Mouse (Mus musculus) heart, adult 2 months (tissue): ENCODE measurements around the gene AI597479. TPM values are rescaled to one million over a fixed set of nuclear protein-coding genes. Genes with fewer than 3 reads are reported as not detected.
A peak's percentile ranks its signal among the peaks of the same experiment; 100 is the strongest.
"Not testable (repeated sequence)": the region's sequence is repeated elsewhere in the genome, so short reads cannot be mapped to it uniquely, and the experiment has no call there.

Experiments used
- DNase-seq, 2 experiments: peaks; one replicate each; pipeline ENCODE4 v3.0.0; 2021
- H3K27ac ChIP-seq: fragments of 200-600 bp; 2 replicates; pipeline ENCODE4 v1.8.1; 2022
- H3K27me3 ChIP-seq: fragments of 200-500 bp; 2 replicates; pipeline ENCODE4 v1.6.1; 2012; ENCODE audit warnings: mild to moderate bottlenecking, low read length, inconsistent platforms, mixed read lengths; ENCODE audit not compliant: control insufficient read depth, insufficient read depth
- H3K36me3 ChIP-seq: fragments of 200-500 bp; 2 replicates; pipeline ENCODE4 v1.6.1; 2012; ENCODE audit warnings: low read length, inconsistent platforms; ENCODE audit not compliant: control insufficient read depth, insufficient read depth
- H3K4me1 ChIP-seq: fragments of 200-500 bp; 2 replicates; pipeline ENCODE4 v1.6.1; 2011; ENCODE audit warnings: low read length; ENCODE audit not compliant: control insufficient read depth, insufficient read depth
- H3K4me3 ChIP-seq: fragments of 200-600 bp; 2 replicates; pipeline ENCODE4 v1.8.1; 2022
- H3K79me2 ChIP-seq: fragments of 200-500 bp; replicated peaks from 2 replicates; pipeline ENCODE4 v1.6.1; 2012; ENCODE audit warnings: mild to moderate bottlenecking, inconsistent platforms, low read length, moderate library complexity, mixed read lengths; ENCODE audit not compliant: control insufficient read depth, insufficient read depth
- H3K9ac ChIP-seq: fragments of 200-500 bp; 2 replicates; pipeline ENCODE4 v1.6.1; 2012; ENCODE audit warnings: low read depth, mild to moderate bottlenecking, control low read depth, inconsistent platforms, low read length, mixed read lengths
- CTCF ChIP-seq: fragments of 200-600 bp; IDR thresholded peaks from 2 replicates; pipeline ENCODE4 v1.8.1; 2022; ENCODE audit warnings: antibody characterized with exemption, mild to moderate bottlenecking, moderate library complexity
- EP300 ChIP-seq: fragments of 200-500 bp; IDR thresholded peaks from 2 replicates; pipeline ENCODE4 v1.6.1; 2011; ENCODE audit warnings: low read depth, low read length, control low read depth; ENCODE audit not compliant: insufficient read depth
- POLR2A ChIP-seq: fragments of 200-500 bp; IDR thresholded peaks from 2 replicates; pipeline ENCODE4 v1.6.1; 2011; ENCODE audit warnings: mild to moderate bottlenecking, low read depth, low read length, control low read depth; ENCODE audit not compliant: insufficient read depth
- WGBS: fragments of 180-500 bp; shearing (Covaris S2); methylation state at CpG from one replicate; pipeline ENCODE4 v1.1.7; 2018; 5-methylcytosine and 5-hydroxymethylcytosine counted together
- intact Hi-C: fragments of 180-260 bp; cut with DNase I; formaldehyde crosslinking; loops from one replicate; pipeline ENCODE4 v1.15.1; 2025
- polyA plus RNA-seq: library from polyadenylated mRNA; depleted of rRNA; stranded (reverse); fragments of >200 nt; gene quantifications from 2 replicates; pipeline ENCODE4 v1.2.3, GENCODE M21; 2012
- total RNA-seq, 2 experiments: library from RNA; stranded (reverse); gene quantifications; 2 replicates each; pipeline ENCODE4 v1.2.3; 2021

Gene AI597479
- total and polyA plus RNA-seq, 3 experiments = 8.4 to 21.1 (median 20.3) TPM

DNA sequence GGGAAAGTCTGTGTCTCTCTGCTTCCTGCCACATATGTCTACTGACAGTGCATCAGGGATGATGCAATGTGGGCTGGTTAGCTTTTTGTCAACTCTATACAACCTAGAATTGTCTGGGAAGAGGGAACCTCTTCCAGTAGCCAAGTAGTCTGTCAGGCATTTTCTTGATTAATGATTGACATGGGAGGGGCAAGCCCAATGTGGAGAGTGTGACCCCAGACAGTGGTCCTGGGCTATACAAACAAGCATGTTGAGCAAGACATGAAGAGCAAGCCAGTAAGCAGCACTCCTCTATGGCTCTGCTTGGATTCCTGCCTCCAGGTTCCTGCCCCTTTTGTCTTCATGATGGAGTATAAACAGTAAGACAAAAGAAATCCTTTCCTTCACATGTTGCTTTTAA, 28.7 kb downstream of the AI597479 start:
- Histone ChIP-seq H3K36me3 (peaks cover 12% of the 10 kb centered on the region), H3K27me3 (no peaks in the 10 kb centered on the region), H3K4me1 (no peaks in the 10 kb centered on the region; the same call in 1 of the 2 replicates), H3K79me2 (no peaks in the 10 kb centered on the region), H3K4me3 (no peak overlapping the region), H3K9ac (no peak overlapping the region), H3K27ac (no peak overlapping the region)
- no peak for DNase-seq
- intact Hi-C loops = no loop called here
- no peak for TF ChIP-seq CTCF
- TF ChIP-seq EP300 = no peak
- TF ChIP-seq POLR2A = no peak

DNA sequence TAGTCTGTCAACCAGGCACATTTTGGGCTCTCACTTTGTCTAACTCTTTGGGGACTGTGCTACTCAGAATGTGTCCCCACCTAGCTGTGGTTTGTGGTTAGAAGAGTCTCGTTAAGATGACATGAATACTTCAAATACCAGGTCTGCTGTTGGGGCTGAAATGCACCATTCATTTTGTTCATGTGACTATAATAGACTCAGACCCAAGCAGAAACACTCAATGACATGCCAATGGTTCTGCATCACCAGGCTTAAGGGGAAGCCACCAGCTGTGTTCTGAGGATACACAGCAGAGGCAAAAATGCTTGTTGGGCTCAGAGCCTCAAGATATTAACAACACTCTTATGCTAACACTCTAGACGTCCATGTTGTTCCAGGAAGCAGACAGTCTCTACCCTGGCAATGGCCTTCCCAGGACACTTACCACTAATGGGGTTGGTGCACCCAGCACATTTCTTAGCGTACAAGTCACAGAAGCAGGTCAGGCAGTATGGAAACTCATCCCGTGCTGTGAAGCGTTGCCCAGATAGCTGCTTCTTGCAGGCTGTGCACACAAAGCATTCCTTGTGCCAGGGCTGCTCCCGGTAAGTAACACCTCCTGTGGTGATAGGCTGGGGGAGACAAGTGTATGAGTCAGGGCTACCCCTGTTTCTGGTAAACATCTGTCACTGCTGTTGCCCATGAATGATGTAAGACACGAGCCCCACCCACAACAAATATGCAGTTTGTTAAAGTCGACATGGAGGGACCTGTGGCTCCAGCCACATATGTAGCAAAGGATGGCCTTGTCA, 29.5 kb downstream of the AI597479 start:
- Histone ChIP-seq H3K4me3 (no peak overlapping the region), H3K27ac (no peak overlapping the region), H3K27me3 (no peaks in the 10 kb centered on the region), H3K79me2 (no peaks in the 10 kb centered on the region), H3K9ac (no peak overlapping the region), H3K4me1 (no peaks in the 10 kb centered on the region; the same call in 1 of the 2 replicates), H3K36me3 (peaks cover 15% of the 10 kb centered on the region)
- 42% methylated on average over 8 of the region's 8 CpGs for WGBS
- no peak for DNase-seq
- intact Hi-C loops = no loop called here
- TF ChIP-seq EP300 = peak; percentile 65; the same call in 1 of the 2 replicates
- peak; percentile 44 for TF ChIP-seq POLR2A
- no peak for TF ChIP-seq CTCF

DNA sequence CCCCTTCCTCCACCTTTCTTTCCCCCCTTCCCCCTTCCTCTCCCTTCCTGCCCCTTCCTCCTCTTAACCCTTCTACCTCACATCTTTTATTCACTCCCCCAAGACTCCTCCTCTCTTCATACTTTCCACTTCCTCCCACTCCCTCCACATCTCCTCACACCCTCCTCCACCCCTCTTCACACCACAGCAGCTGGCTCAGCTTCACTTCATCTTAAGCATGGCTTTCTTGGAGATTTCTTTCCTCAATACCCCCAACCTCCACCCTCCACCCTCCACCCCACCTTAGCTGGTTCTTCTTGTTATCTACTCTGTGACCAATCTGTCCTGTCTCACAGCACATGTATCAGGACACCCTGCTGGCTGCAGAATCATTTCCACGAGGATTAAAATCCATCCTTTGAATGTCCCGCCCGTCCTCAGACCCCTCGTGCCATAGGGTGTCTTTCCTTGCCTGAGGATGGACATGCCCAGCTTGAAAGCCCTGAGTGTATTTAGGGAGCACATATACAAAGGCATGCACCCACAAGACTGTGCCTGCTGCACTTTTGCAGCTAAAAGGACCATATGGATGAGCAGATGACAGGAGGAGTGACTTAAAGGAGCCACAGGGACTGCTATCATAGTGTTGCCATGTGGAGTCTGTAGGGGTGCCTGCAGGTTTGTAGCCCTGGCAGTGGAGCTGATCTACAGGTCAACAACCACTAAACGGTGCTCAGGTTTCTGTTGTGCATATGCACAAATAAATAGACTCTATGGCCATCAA, 31.9 kb downstream of the AI597479 start:
- Histone ChIP-seq H3K4me3 (no peak overlapping the region), H3K27me3 (no peaks in the 10 kb centered on the region), H3K36me3 (peaks cover 20% of the 10 kb centered on the region), H3K79me2 (no peaks in the 10 kb centered on the region), H3K27ac (no peak overlapping the region), H3K4me1 (no peaks in the 10 kb centered on the region; the same call in 1 of the 2 replicates), H3K9ac (no peak overlapping the region)
- TF ChIP-seq CTCF = no peak
- 0 out of 2 replicates have a peak, but pooled peaks have one; percentile 6 for TF ChIP-seq EP300
- intact Hi-C loops = no loop called here
- DNase-seq = no peak
- WGBS = 57% methylated on average over 5 of the region's 5 CpGs

DNA sequence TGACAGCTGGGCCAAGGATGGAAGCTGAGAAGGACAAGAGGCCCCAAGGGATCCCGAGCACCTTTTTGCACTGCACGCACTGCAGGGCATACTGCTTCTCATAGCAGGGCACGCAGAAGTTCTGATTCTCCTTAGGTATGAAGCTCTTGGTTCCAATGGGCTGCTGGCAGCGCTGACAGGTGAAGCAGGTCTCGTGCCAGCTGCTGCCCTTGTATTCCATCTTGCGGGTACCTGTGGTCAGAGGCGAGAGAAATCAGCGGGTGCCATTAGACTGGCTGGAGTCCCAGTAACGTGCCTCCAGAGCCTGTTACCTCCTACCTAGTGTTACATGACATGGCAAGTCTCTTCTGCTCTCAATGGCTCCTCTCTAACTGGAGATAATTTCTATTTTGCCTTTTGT, 33.1 kb downstream of the AI597479 start:
- Histone ChIP-seq H3K27me3 (no peaks in the 10 kb centered on the region), H3K4me1 (no peaks in the 10 kb centered on the region; the same call in 1 of the 2 replicates), H3K9ac (no peak overlapping the region), H3K79me2 (no peaks in the 10 kb centered on the region), H3K36me3 (peaks cover 21% of the 10 kb centered on the region), H3K4me3 (no peak overlapping the region), H3K27ac (no peak overlapping the region)
- peak; percentile 27; the same call in 1 of the 2 replicates for TF ChIP-seq POLR2A
- no peak for TF ChIP-seq EP300
- TF ChIP-seq CTCF = no peak
- DNase-seq = no peak
- intact Hi-C loops = no loop called here
- 64% methylated on average over 9 of the region's 9 CpGs for WGBS

DNA sequence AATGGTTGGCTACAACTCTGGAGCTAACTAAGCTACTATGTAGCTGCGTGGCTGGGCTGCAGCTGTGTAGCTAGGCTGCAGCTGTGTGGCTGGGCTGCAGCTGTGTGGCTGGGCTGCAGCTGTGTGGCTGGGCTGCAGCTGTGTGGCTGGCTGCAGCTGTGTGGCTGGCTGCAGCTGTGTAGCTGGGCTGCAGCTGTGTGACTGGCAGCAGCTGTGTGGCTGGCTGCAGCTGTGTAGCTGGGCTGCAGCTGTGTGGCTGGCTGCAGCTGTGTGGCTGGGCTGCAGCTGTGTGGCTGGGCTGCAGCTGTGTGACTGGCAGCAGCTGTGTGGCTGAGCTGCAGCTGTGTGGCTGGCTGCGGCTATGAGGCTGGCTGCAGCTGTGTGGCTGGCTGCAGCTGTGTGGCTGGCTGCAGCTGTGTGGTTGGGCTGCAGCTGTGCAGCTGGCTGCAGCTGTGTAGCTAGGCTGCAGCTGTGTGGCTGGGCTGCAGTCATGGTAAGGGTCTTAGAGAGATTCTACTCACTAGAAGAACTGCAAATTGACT, 38.0 kb downstream of the AI597479 start:
- H3K4me3 ChIP-seq, H3K4me1 ChIP-seq, H3K27ac ChIP-seq, H3K27me3 ChIP-seq, intact Hi-C loops, H3K79me2 ChIP-seq, H3K9ac ChIP-seq: not testable (repeated sequence)
- DNase-seq = peak in 1 of 2 experiments; percentile 13
- peaks cover 19% of the 10 kb centered on the region for H3K36me3 ChIP-seq
- TF ChIP-seq EP300 = peak; percentile 2; the same call in 1 of the 2 replicates
- WGBS = 73% methylated on average over 2 of the region's 2 CpGs

DNA sequence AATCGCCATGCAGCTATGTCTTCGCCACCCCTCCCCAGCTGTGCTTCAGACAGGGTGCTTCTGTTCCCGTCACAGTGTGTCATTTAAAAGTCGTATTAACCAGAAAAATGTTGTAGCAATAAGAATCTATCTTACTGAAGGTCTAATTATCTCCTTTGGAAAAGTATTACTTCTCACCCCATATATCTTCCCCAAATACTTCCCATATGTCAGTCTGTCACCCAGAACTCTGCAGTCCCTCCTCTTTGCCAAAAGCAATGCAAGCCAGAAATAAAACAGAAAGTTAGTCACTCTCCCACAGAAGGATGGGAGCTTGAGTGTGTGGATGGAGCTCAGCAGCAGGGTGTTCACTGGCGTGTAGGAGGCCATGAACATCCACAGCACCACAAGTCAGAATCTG, 38.8 kb downstream of the AI597479 start:
- H3K27me3 ChIP-seq = no peaks in the 10 kb centered on the region
- H3K79me2 ChIP-seq = no peaks in the 10 kb centered on the region
- no peak overlapping the region for H3K27ac ChIP-seq
- DNase-seq = no peak
- WGBS = 71% methylated on average over 5 of the region's 5 CpGs
- no peak overlapping the region for H3K9ac ChIP-seq
- peaks cover 21% of the 10 kb centered on the region for H3K36me3 ChIP-seq
- no peak overlapping the region for H3K4me3 ChIP-seq
- TF ChIP-seq CTCF (no peak), EP300 (no peak), POLR2A (no peak)
- intact Hi-C loops = no loop called here
- peaks cover 6% of the 10 kb centered on the region for H3K4me1 ChIP-seq
